Mouse (Mus musculus) G1E (cell line): ENCODE measurements at regions not wholly inside any gene's neighbourhood (a gene's known extent, or its start where the extent isn't known, plus 50 kb on each side); places are given as distances from the start of the nearest gene placed in this dataset.

Experiments used
- CTCF ChIP-seq: IDR thresholded peaks from 2 replicates; pipeline ENCODE4 v1.5.1; 2012; ENCODE audit warnings: low read depth, low read length, inconsistent platforms, mixed read lengths
- GATA2 ChIP-seq: IDR thresholded peaks from 2 replicates; pipeline ENCODE4 v1.6.1; 2012; ENCODE audit warnings: low read depth, low read length, inconsistent platforms, borderline replicate concordance
- POLR2AphosphoS5 ChIP-seq: IDR thresholded peaks from 2 replicates; pipeline ENCODE4 v1.6.1; 2012; ENCODE audit warnings: low read depth, low read length, inconsistent platforms; ENCODE audit not compliant: insufficient replicate concordance
- TAL1 ChIP-seq: conservative IDR thresholded peaks from 2 replicates; pipeline ENCODE4 v1.6.1; 2012; ENCODE audit warnings: low read depth, low read length, inconsistent platforms, mixed read lengths

DNA sequence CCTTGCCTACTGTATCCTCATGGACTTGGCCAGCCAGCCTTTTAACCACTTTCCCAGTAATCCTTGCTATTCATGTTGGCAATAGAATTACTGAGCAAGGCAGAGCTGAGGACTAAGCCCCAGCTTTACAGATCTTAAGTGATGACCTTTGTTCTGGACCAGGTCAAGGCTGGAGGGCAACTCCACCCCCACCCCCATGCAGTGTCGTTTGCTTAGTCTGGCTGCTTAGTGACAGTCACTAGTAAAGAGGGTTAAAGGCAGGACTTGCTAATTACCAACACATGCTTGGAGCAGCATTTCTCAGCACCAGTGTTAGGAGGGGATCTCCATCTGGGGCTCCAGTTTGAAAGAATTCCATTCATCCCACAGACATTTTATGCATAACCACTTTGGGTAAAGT, 174.2 kb downstream of the 3110018I06Rik start:
- TF ChIP-seq CTCF (no peak), GATA2 (no peak), POLR2AphosphoS5 (no peak), TAL1 (no peak)
